Mouse (Mus musculus) G1E-ER4 (cell line): Measurements from ENCODE around the gene Ubr4. TPM values are rescaled to one million over a fixed set of nuclear protein-coding genes. Genes with fewer than 3 reads are reported as not detected.

ENCODE experiments used
- GATA1 ChIP-seq: IDR thresholded peaks from one replicate; pipeline ENCODE4 v1.8.0; 2012; ENCODE audit warnings: low read length, inconsistent platforms
- polyA plus RNA-seq: library from polyadenylated mRNA; stranded (reverse); fragments of >175 nt; gene quantifications from 2 replicates; pipeline ENCODE4 v1.2.3, GENCODE M21; 2012

The Ubr4 gene
- polyA plus RNA-seq, result 110 and 151 TPM in 2 replicates

- no peak for TF ChIP-seq GATA1
Observed at GRCm38 (mm10) chr4:139351931-139352711, at the start of gene Ubr4, which contains the start of the genes Mrto4 and Emc1. Ubr4 (plus strand) TSS chr4:139352609. Mrto4 (minus strand) TSS chr4:139352576. Emc1 (plus strand) TSS chr4:139352587.

DNA sequence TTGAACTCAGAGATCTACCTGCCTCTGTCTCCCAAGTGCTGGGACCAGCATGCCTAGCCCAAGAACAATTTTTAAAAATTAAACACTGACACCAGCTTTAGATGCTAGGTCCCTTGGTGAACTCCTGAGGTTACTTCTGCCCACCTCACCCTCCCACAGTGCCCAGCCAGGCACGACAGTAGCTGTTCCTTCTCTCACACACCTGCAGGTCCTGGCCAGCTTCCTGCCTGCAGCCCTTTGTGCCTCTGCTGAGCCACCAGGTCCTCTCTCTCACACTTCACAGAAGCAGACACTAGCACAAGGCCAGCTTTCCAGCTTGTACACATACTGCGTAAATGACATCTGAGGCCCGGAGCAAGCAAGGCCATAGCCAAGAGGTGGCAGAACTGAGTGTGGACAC is 46.9 kb upstream of the Ubr4 start:
- no peak for TF ChIP-seq GATA1

GRCm38 (mm10) chr4:139307916-139308315 is 44.5 kb upstream of the Ubr4 start:
- TF ChIP-seq GATA1, result no peak

DNA sequence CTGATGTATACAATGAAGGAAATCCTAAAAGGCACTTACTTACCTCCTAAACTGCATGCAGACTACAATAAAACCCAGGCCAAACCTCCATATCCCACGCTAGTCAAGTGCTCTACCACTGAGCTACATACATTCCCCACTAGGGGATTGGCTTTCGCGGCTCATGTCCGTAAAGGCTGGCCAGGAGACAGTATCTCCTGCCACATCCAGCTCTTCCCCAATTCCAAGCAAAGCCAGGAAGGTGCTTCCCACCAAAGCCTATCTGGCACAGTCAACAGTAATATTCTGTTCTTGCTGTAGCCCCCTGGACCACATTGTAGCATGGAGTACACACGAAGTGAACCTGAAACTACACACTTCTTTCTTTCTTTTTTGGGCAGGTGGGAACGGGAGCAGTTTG is 42.8 kb upstream of the Ubr4 start:
- no peak for TF ChIP-seq GATA1

DNA sequence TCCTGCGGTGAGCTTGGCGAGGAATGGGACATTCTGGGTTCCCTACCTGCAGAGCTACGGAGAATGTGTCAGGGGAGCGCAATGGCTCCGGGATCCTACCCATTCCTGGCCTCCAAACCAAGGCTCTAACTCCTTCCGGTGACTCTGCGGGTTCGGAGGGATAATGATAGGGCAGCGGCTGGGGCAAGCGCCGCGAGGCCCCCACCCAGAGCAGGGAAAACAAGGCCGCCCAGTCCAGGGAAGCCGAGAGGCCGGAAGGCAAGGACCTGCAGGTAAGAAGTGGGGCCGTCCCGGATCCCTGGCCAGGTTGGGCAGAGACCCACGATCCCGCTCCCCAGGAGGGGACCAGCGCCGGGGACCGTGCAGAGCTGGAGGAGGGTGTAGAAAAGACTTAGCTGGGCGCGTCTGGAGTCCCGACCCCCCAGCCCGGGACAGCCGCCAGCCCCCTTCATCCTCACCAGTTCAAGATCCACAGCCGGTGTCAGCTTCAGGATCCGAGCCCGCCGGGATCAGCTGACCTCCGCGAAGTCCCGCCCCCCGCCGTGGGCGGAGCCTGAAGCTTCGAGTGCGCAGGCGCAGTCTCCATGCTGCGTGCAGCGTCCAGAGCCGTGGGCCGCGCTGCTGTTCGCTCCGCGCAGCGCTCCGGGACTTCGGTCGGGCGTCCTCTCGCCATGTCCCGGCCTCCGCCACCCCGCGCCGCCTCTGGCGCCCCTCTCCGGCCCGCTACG is 42.1 kb upstream of the Ubr4 start, which contains the start of the genes Pqlc2 and Akr7a5:
Gene Pqlc2 (minus strand): TSS at position 538 of the 728 bp plus-strand sequence.
Gene Akr7a5 (plus strand): TSS at position 574 of the 728 bp plus-strand sequence.
- no peak for TF ChIP-seq GATA1

GRCm38 (mm10) chr4:139310899-139311701 is 41.3 kb upstream of the Ubr4 start:
- no peak for TF ChIP-seq GATA1

DNA sequence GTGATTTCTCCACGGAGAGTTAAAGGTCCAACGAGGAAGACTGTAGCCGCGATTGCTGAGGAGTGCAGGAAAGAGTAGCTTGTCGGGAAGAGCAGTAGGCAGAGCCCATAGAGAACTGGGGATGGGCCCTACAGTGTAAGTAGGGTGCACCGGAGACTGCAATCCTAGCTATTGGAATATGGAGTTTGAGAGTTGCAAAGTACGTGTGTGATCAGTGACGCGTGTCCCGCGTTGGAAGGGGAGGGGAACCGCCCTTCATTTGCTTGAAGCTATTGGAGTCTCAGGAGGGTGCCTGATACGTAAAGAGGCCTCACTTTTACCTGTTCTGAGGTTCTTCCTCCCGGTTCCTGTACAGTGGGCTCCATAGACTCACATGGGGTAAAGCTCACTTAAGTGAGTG is 40.7 kb upstream of the Ubr4 start:
- TF ChIP-seq GATA1, result no peak

DNA sequence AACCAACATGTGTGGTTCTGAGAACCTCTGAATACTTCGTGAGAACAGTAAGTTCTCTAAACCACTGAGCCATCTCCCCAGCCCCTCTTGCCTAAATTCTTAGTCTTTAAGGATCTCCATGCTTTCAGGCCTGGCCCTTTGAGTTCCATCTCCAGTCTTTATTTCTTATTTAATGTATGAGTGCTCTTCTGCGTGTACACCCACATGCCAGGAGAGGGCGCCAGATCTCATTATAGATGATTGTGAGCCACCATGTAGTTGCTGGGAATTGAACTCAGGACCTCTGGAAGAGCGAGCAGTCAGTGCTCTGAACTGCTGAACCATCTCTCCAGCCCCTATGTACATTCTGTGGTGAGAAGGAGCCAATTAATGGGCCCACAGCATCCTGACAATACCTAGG is 39.8 kb upstream of the Ubr4 start:
- TF ChIP-seq GATA1, result no peak

GRCm38 (mm10) chr4:139318449-139318848 is 34.0 kb upstream of the Ubr4 start:
- TF ChIP-seq GATA1, result no peak

DNA sequence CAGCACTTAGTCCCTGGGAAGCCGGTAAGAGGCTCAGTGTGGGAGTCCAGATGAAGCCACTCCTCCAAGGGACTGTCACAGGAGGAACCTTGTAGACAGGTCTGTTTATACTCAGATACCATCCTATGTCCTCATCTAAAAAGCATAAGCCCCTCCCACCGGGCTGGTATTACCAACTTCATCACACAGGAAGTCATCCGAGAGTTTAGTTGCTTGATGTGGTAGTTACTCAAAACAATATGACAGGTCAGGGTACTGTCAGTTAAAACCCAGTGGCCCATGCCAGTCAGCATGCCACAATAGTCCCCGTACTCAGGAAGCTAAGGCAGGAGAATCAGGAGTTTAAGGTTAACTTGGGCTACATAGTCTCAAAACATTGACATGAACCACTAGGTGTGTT is 32.7 kb upstream of the Ubr4 start:
- no peak for TF ChIP-seq GATA1

- no peak for TF ChIP-seq GATA1
Observed at GRCm38 (mm10) chr4:139330605-139331004, 21.8 kb upstream of the Ubr4 start.

DNA sequence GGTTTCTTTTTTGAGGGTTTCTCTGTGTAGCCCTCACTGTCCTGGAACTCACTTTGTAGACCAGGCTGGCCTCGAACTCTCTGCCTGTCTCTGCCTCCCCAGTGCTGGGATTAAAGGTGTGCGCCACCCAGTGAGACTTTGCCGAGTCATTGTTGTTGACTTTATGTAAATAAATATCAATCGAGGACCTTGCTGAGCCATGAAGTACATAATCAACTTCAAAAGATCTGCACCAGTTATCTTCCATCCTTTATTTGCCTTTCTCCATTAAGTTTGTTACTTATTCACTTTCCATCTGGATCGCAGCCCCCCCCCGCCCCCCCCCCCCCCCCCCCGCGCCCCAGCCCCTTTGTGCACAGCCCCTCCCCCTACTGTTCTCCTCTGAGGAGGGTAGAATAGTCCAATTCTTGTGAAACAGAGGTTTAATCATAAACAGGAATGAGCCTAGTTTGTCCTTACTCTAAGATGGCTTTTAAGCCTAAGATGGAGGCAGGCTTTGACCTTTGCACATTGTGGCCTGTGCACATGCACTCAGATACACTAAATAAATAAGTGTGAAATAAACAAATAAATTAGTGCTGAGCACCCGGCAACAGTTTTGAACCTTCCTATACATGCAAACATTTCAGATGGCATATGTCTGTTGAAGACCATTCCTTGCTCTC is 17.6 kb upstream of the Ubr4 start:
- no peak for TF ChIP-seq GATA1

GRCm38 (mm10) chr4:139335507-139335906 is 16.9 kb upstream of the Ubr4 start:
- TF ChIP-seq GATA1, result peak; percentile 90

GRCm38 (mm10) chr4:139336822-139337483 is 15.5 kb upstream of the Ubr4 start:
- no peak for TF ChIP-seq GATA1

DNA sequence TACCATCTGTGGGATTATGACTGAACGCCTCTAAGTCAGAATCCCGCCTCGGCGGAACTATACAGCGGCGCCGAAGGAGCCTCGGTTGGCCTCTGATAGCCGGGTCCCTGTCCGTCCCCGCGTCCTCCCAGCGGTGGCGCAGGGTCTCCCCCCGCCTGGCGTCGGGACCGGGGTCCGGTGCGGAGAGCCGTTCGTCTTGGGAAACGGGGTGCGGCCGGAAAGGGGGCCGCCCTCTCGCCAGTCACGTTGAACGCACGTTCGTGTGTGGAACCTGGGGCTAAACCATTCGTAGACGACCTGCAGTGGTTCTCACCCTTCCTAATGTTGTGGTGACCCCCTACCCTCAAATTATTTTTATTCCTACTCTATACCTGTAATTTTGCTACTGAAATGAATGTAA is 14.3 kb upstream of the Ubr4 start:
- no peak for TF ChIP-seq GATA1

DNA sequence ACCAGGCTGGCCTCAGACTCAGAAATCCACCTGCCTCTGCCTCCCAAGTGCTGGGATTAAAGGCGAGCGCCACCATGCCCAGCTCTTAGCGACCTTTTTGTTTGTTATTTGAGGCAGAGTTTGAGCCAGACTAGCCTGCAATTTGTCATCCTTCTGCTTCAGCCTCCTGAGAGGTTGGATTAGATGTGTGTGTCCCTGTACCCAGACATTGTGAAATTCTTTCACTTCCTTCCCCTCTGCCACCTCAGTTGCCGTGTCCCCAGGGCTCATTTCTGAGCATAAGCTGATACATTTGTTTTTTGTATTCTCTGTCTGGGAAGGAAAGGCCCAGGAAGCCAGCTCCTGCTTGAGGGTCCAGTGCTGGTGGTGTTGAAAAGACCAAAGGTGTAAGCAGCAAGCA is 11.6 kb upstream of the Ubr4 start:
- TF ChIP-seq GATA1, result no peak
